Mouse (Mus musculus) gastrocnemius, postnatal 10 days (tissue): ENCODE measurements around the gene Nrsn1. TPM values are rescaled to one million over a fixed set of nuclear protein-coding genes. Genes with fewer than 3 reads are reported as not detected.
"Not testable (repeated sequence)": the region's sequence is repeated elsewhere in the genome, so short reads cannot be mapped to it uniquely, and the experiment has no call there.

ENCODE experiments used
- DNase-seq: peaks from one replicate; pipeline ENCODE4 v3.0.0; 2021; ENCODE audit warnings: mixed read lengths
- long read RNA-seq, 2 experiments: library from polyadenylated mRNA; stranded (forward); transcript quantifications; one replicate each; pipeline ENCODE4 v2.0.0; 2021
- total RNA-seq, 2 experiments: library from RNA; stranded (reverse); gene quantifications; 2 replicates each; pipeline ENCODE4 v1.2.3; 2021

The Nrsn1 gene
- under 1 TPM; 0.11 to 0.16 TPM for total RNA-seq
- long read RNA-seq, experiment 1, result 0 reads
- long read RNA-seq, experiment 2, result 0 reads

DNA sequence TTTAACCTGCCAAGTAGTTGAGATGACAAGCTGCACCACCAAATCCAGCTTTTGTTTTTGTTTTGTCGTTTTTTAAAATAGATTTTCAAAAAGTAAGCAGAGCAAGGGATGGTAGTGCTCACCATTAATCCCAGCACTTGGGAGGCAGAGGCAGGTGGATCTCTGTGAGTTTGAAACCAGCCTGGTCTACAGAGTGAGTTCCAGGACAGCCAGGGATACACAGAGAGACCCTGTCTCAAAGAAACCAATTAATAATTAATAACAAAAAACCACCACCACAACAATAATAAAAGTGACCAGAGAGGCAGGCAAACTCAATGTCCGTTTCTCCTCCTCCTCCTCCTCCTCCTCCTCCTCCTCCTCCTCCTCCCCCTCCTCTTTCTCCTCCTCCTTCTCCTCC lies at the start of gene Nrsn1:
Gene Nrsn1, minus strand, starts transcription at position 101 of the 400 bp plus-strand sequence.
- DNase-seq, result not testable (repeated sequence)

DNA sequence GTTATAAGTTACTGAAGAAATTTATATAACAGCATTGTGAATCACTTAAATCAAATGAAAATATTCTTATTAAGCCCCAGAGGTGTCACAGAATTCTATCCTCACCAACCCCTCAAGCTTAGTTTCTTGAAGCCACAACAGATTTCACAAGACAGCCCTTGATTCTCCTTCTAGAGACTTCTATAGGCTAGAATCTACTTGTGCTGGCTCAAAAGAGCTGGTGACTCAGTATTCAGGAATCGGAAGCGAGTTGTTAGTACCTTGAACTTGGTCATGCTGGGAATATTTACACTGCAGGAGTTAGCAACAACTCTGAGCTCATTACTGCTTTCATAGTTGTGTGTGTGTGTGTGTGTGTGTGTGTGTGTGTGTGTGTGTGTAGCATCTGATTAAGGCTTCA lies 41.8 kb upstream of the Nrsn1 start:
- no peak for DNase-seq

DNA sequence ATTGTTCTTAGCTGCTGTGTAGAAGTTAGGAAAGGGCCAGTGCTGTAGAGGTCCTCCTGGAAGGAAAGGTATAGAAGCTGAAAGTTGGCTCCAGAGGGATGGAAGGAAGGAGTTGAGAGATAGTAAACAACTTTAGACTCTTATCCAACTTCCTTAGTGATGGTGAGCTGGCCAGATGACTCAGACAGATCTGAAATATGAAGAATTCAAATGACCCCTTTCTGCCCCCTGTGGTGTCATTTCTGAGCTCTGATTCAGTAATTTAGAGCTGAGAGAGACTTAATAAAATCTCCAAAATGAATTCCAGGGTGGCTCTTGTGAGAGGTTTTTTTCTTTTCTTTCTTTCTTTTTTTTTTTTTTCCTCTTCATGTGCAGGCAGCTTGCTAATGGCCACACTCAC lies 39.8 kb upstream of the Nrsn1 start:
- DNase-seq, result no peak

DNA sequence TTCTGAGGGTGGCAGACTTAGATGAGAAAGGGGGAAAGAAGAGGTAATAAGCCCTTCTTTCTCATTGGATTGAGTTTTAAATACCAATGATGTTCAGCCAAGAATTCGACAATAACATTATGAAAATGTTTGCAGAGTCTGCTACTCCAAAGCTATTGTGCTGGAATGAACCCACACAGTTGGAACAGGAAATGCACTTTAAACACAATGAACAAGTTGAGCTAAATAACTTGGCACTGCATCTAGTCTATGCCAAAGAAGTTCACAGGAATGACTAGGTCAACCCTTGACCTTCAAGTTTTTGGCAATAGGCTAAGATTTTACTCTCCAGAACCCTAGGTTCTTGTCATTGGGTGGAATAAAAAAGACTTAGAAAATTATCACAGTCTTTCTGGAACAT lies 18.4 kb upstream of the Nrsn1 start:
- no peak for DNase-seq

DNA sequence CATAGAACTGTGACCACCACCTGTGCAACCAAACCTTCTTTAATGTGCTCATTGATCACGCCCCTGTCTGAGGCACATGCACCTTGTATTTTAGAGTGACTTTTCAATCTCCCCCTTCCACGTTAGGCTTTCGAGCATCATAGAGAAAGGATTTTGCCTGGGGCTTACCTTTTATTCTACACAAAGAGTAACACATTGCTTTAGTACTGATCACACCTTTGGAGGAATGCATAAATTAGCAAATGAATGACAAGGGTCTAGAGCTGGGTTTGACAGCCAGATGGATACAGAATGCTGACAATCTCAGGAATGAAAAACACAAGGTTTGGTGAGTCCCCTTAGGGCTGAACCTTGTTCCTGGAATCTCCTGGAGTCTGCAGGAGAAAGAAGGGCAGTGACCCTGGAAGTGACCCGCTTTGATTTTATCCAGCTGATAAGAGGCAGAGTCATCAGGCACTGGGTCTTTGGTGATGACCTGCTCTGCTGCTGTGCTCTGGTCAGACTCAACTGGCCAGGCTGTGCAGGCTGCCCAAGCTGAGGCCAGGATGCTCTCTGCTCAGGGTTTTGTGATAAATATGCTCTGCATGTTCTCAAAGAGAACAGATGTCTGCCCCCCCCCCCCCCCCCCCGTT lies 4.7 kb upstream of the Nrsn1 start:
- DNase-seq, result no peak

DNA sequence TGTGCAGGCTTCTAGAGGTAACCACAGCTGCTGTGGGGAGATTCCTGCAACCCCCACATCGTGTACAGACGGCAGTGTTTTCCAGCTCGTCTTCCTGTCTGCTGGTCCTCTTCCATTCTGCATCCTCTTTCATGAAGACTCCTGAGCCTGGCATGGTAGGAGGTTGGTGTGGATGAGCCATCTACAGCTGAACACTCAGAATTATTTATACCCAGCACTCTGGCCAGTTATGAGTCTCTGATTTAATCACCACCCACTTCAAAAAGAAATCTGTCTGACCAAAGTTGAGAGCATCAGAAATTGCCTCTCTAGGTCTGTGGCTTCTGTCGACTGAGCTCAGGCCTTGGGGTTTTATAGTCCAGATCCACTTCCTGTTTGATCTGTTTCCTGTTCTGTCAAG lies 1.9 kb upstream of the Nrsn1 start:
- DNase-seq, result no peak

DNA sequence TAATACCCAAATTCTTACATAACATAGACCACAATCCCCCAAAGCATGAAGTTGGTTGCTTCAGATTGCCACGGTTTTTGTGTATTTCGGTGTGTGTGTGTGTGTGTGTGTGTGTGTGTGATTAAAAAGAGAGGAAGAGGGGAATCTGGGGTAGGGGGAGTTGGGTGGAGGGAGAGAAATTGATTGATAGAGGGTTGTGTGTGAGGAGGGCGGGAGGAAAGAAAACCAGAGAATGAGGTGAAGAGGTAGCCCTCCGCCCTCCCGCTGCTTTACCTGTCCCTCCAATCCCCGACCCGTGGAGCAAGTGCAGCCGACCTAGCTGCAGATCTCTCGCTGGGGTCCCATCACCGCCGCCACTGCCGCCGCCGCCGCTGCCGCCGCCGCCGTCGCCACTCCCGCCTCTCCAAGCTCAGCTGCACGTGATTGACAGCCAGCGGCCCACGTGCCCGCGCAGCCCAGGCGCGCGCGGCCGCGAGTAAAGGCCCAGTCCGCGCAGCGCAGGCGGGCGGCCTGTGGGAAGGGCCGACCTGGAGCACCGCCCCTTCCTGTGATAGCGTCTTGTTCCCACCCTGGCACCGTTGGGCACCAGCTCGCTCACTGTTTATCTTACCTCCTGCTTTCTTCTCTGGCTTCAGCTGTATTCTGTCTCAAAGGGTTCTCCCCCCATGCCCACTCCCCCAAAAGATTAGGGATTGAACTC lies 583 bp downstream of the Nrsn1 start:
- no peak for DNase-seq

DNA sequence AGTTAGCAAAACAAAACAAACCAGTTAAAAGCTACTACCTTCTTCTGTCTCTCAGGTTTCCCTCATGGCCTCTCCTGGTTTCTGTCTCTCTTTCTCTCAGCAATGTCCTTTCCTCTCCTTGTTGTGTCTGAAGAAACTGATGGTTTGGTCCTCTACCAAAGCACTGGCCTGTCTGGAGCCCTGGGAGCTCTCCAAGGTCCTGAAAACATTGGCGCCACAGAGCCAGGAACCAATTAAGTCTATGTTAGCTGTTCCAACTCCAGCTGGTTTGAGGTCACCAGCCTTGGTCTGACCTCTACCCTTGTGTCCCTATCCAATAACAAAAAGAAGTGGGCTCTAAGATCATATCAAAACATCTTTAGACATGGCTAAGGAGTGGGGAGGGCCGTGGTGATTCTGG lies 1.3 kb downstream of the Nrsn1 start:
- peak; percentile 73 for DNase-seq

DNA sequence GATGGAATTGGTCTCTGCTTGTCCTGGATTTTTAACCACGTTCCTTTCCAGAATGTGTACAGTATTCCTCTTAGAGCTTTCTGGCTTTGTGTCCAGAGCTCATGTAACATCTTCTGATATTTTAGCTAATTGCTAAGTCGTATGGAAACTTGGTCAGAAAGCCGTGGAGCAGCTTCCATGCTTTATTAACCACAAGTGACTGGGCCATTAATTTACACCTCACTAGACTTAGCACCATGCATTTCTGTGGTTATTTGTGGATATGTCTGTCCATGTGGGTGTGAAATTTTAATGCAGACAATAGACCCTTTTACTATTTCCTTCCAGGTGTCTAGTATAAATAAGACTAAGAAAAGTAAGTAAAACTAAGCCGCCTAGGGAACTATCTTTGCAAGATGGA lies 7.6 kb downstream of the Nrsn1 start:
- DNase-seq, result no peak

DNA sequence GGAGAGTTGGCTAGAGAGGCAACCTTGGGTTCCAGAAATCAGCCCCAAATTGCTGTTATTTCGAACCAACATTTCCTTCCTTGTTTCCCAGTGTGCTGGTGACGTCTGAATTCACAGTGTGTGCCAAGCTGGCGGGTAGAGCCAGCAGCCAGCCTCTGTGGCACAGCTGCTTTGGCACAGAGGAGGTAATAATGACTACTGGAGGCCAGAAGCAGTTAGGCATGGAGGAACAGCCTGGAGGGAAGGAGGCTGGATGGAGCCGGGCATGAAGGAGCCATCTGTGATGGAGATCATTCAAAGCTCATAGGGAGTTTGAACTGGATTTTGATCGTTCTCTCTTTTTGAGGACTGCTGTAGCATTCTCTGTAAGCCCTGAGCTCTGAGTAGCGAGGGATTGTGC lies 12.7 kb downstream of the Nrsn1 start:
- DNase-seq, result peak; percentile 3

DNA sequence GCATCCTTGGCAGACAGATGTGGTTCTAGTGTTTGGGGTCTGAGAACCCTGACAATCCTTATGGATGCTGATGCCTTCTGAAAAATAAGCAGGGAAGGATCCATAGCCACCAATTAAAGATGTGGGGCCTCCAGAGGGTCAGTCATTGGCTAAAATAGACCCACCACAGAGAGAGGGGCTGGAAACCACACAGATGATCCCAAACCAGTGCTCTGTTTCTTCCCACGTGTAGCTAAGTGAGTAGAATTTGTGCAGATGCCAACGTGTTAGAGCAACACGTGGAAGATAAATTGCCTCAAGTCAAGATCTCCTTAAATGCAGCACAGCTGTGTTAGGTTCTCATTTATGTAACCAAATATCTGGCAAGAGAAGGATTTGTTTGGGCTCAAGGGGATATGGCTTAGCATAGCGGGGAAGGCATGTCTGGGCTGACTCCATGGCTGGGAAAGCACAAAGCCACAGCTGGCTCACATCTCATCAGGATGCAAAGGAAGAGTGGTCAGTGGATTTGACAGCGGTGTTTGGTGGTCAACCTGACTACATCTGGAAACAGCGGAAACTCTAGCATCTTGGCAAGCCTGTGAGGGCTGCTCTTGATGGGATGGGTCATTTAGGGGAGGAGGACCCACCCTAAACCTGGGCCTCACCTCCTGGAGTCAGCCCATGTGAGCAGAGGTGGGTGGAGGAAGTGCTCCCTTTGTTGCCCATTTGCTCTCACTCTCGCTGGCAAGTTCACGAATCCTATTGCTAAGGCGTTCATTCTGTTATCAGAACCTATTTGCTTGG lies 15.6 kb downstream of the Nrsn1 start:
- peak; percentile 3 for DNase-seq

DNA sequence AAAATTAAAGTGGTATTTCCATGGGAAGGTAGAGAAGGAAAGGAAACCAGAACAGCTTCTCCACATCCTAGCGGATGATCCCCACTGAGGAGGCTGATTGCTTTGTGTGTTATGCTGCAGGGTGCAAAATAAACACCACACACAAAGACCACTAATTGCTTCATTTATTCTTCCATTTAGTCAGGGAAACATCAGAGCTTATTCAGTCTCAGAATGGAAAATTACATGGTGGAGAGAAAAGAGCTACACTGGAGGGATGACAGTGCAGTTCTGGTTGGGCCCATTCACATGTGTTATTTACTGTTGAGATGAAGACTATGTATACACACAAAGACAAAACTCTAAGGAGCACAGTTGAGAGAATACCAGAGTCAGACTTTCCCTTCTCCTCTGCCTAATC lies 18.4 kb downstream of the Nrsn1 start:
- DNase-seq, result no peak

DNA sequence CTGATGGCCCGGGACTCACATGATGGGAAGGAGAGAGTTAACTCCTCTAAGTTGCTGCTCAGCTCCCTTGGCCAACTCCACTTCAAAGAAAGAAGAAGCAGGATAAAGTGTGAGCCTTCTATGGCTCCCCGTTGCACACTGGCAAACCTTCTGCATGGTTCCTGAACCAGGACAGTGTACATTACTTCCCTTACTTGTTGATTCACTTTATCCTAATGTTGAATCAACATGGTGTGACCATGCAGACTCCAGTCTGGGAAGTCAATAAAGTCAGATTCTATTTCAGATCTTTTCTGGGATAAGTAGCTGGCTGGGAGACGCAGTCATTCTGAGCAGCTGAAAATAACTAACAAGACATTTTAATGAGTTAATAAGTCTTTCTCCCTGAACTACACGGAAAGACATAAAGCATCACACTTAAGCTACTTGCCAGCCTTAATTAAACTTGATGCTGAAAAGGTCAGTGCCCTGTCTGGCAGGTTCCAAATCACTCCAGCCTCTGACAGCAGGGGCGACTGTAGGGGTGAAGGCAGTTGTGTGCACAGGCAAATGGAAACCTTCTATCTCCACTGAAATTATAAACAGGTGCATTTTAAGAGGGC lies 50.0 kb downstream of the Nrsn1 start:
- DNase-seq, result no peak

DNA sequence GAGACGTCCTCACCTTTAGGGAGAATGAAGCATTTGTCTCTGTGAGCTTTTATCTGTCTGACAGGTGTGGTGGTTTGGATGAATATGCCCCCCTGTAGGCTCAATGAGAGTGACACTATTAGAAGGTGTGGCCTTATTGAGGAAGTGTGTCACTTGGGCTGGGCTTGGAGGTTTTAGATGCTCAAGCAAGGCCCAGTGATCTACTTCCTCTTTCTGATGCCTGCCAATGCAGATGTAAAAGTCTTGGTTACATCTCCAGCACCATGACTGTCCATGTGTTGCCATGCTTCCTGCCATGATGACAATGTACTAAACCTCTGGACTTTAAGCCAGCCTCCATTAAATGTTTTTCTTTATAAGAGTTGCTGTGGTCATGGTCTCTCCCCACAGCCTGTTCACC lies 51.9 kb downstream of the Nrsn1 start:
- no peak for DNase-seq

DNA sequence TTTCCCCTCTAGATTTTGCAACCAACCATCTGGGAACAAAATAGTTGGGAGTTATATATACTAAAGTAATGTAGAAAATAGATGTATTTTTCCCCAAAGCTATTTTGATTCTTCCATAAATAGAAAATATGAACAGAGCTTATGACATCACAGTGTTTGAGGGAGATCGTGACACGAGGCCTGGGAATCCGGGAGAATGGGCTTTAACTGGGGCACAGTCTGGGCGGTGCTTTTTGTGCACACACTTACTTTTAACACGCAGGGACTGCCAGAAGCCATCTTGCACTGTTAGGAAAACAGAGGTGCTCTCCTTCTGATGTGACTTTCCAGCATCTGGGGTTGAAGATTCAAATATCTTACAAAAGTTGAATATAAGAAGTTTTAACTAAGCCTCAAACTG lies 63.4 kb downstream of the Nrsn1 start:
- no peak for DNase-seq

Other genes starting within 250 kb of the Nrsn1 start
- under 1 TPM; 0.07 to 0.14 TPM for gene Dcdc2a, start 214.5 kb downstream of the Nrsn1 start, total RNA-seq